Mouse (Mus musculus): ENCODE results near the gene Bach2. TPM values are rescaled to one million over a fixed set of nuclear protein-coding genes. Genes with fewer than 3 reads are reported as not detected.

Gene Bach2
- total and polyA plus RNA-seq, 2 experiments from 2014 or later, result 13.9 to 14.7 TPM

DNA sequence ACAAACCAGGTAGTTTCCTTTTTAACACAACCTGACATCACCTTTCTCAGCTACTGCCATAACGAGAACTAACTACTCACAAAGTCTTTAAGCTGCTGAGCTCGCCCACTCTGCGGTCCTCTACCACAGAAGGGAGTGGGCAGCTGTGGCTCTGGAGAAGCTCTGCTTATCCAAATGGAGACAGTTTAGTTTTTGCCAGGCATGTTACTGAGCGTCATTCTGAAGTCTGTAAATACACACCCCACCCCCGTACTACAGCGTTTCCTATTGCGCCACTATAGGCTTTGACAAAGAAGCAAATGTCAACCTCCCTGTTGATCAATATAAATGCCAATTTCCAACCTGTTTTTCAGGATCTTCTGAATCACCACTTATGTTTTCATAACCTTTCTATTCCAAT, 39.4 kb upstream of the Bach2 start:
- H3K27ac ChIP-seq, result no peak overlapping the region
- 93% methylated on average over 7 of the region's 7 CpGs for WGBS
- H3K9me3 ChIP-seq (ENCODE audit: low read length), result no peaks in the 10 kb centered on the region
- H3K36me3 ChIP-seq (ENCODE audit: insufficient read depth, low read length), result no peaks in the 10 kb centered on the region
- H3K9ac ChIP-seq (replicated peaks; ENCODE audit: low read length), result no peak overlapping the region
- H3K4me3 ChIP-seq (ENCODE audit: low read length), result no peak overlapping the region
- H3K4me2 ChIP-seq (ENCODE audit: low read depth, low read length), result no peak overlapping the region
- TF ChIP-seq CTCF (IDR thresholded peaks at IDR 0.05; ENCODE audit: low read depth), result no peak
- DNase-seq (ENCODE audit: low spot score) (no peak), ATAC-seq (no peak)
- no peaks in the 10 kb centered on the region for H3K27me3 ChIP-seq (ENCODE audit: insufficient read depth, low read length)
- H3K4me1 ChIP-seq (ENCODE audit: insufficient read depth, low read length), result no peaks in the 10 kb centered on the region; the same call in 1 of the 2 replicates

DNA sequence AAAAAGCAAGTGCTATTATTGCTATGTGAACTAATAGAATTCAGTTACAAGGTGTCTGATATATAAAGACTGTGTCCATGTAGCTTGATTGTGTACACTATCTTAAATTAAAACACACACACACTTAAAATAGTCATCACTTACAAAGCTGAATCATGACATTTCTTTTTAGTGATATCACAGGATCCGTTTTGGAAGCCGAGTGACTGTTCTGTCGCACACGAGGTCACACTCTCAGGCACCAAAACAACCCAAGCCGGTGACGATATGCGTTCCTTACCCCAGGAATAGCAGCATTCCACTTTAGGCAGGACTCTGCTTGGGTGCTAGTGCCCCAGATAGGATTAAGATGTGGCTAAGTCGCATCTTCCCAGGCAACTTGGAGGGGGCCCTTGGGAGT, 37.5 kb upstream of the Bach2 start:
- ATAC-seq, result no peak
- DNase-seq (ENCODE audit: low spot score), result no peak
- Histone ChIP-seq H3K27ac (no peak overlapping the region), H3K9ac (replicated peaks; ENCODE audit: low read length) (no peak overlapping the region), H3K4me3 (ENCODE audit: low read length) (no peak overlapping the region), H3K9me3 (ENCODE audit: low read length) (no peaks in the 10 kb centered on the region), H3K4me1 (ENCODE audit: insufficient read depth, low read length) (no peaks in the 10 kb centered on the region; the same call in 1 of the 2 replicates), H3K36me3 (ENCODE audit: insufficient read depth, low read length) (no peaks in the 10 kb centered on the region), H3K27me3 (ENCODE audit: insufficient read depth, low read length) (no peaks in the 10 kb centered on the region), H3K4me2 (ENCODE audit: low read depth, low read length) (no peak overlapping the region)
- TF ChIP-seq CTCF (IDR thresholded peaks at IDR 0.05; ENCODE audit: low read depth), result no peak
- 87% methylated on average over 8 of the region's 8 CpGs for WGBS

DNA sequence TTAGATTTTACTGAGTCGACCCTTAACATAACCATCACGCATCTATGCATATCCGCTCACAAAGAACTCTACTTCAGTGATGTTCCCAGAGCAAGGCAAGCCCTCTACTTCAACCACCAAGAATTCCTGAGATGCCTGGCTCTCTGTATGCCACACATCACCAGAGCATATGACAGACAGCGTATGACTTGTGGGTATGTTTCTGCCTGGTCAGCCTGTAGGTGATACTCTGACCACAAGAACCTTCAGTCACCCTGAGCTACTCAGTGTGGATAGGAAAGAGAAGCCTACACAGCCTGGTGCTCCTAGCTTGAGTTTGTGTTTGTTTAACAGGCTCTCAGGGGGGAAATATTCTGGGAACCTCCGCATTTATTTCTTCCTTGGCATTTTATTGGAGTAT, 36.2 kb upstream of the Bach2 start:
- no peaks in the 10 kb centered on the region for H3K27me3 ChIP-seq (ENCODE audit: insufficient read depth, low read length)
- H3K4me2 ChIP-seq (ENCODE audit: low read depth, low read length), result no peak overlapping the region
- DNase-seq (ENCODE audit: low spot score) (no peak), ATAC-seq (no peak)
- TF ChIP-seq CTCF (IDR thresholded peaks at IDR 0.05; ENCODE audit: low read depth), result no peak
- no peaks in the 10 kb centered on the region for H3K4me1 ChIP-seq (ENCODE audit: insufficient read depth, low read length)
- no peak overlapping the region for H3K27ac ChIP-seq
- WGBS, result 96% methylated on average over 5 of the region's 5 CpGs
- H3K9ac ChIP-seq (replicated peaks; ENCODE audit: low read length), result no peak overlapping the region
- H3K4me3 ChIP-seq (ENCODE audit: low read length), result no peak overlapping the region
- no peaks in the 10 kb centered on the region for H3K9me3 ChIP-seq (ENCODE audit: low read length)
- H3K36me3 ChIP-seq (ENCODE audit: insufficient read depth, low read length), result no peaks in the 10 kb centered on the region

DNA sequence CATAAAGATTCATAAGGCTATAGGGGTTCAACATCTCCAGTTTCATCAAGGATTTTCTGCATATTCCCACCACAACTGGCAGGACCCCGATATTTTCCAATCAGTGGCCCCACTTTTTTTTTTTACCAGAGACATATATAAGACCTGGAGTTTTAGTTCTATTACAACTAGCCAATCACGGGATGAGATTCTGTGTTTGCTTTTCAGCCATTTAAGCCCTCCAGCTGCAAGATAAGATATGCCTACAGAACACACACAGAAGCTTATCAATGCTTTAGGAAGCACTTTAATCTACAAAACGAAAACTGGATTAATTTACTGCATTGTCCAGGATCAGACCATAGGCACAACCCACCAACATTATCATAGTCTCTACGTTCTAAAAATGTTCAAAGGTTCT, 33.8 kb upstream of the Bach2 start:
- H3K4me2 ChIP-seq (ENCODE audit: low read depth, low read length), result no peak overlapping the region
- H3K36me3 ChIP-seq (ENCODE audit: insufficient read depth, low read length), result no peaks in the 10 kb centered on the region
- TF ChIP-seq CTCF (IDR thresholded peaks at IDR 0.05; ENCODE audit: low read depth), result no peak
- H3K9me3 ChIP-seq (ENCODE audit: low read length), result no peaks in the 10 kb centered on the region
- no peak for DNase-seq (ENCODE audit: low spot score)
- H3K9ac ChIP-seq (replicated peaks; ENCODE audit: low read length), result no peak overlapping the region
- 88% methylated on average over 4 of the region's 4 CpGs for WGBS
- H3K4me3 ChIP-seq (ENCODE audit: low read length), result no peak overlapping the region
- no peaks in the 10 kb centered on the region for H3K4me1 ChIP-seq (ENCODE audit: insufficient read depth, low read length)
- no peak overlapping the region for H3K27ac ChIP-seq
- no peak for ATAC-seq
- H3K27me3 ChIP-seq (ENCODE audit: insufficient read depth, low read length), result no peaks in the 10 kb centered on the region

DNA sequence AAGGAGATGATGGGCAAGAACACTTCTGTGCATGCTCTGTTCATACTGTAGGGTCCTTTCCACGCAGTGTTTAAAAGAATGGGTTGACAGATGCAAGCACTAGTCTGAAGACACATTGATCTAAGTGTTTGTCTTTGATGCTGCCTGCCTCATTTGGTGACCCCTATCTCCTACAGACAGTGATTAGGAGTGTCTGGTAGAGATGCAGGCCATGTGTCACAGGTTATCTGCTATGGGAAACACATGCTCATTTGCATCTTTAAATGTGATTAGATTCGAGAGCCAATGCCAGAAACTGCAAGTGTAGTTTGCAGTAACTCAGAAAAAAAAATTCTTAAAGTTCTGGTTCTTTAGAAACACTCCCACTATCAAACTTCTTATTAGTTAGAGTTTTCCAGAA, 32.8 kb upstream of the Bach2 start:
- no peaks in the 10 kb centered on the region for H3K36me3 ChIP-seq (ENCODE audit: insufficient read depth, low read length)
- no peak overlapping the region for H3K4me2 ChIP-seq (ENCODE audit: low read depth, low read length)
- H3K9me3 ChIP-seq (ENCODE audit: low read length), result no peaks in the 10 kb centered on the region
- DNase-seq (ENCODE audit: low spot score) (no peak), ATAC-seq (no peak)
- H3K4me1 ChIP-seq (ENCODE audit: insufficient read depth, low read length), result no peaks in the 10 kb centered on the region
- no peak overlapping the region for H3K27ac ChIP-seq
- H3K9ac ChIP-seq (replicated peaks; ENCODE audit: low read length), result no peak overlapping the region
- no peak for TF ChIP-seq CTCF (IDR thresholded peaks at IDR 0.05; ENCODE audit: low read depth)
- H3K27me3 ChIP-seq (ENCODE audit: insufficient read depth, low read length), result no peaks in the 10 kb centered on the region
- H3K4me3 ChIP-seq (ENCODE audit: low read length), result no peak overlapping the region
- WGBS, result 72% methylated on average over 2 of the region's 2 CpGs

DNA sequence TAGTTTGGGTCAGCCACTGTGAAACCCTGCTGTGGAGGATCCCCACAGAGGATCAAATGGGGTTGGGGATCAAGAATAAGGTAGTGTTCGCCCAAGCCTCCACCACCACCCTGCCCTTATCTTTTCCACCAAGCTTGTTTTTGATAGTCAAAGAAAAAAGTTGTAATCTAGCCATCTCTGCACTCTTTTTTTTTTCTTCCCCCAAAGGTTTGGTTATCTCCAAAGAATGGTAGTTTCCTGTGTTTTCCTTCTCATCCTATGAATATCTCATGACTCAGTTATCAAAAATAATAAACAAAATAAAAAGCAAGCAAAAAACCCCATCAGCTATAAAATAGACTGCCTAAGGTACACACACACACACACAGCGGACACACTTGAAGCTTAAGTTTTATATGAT, 28.6 kb upstream of the Bach2 start:
- Histone ChIP-seq H3K27ac (no peak overlapping the region), H3K4me1 (ENCODE audit: insufficient read depth, low read length) (no peaks in the 10 kb centered on the region), H3K27me3 (ENCODE audit: insufficient read depth, low read length) (no peaks in the 10 kb centered on the region), H3K36me3 (ENCODE audit: insufficient read depth, low read length) (no peaks in the 10 kb centered on the region), H3K4me2 (ENCODE audit: low read depth, low read length) (no peak overlapping the region), H3K9ac (replicated peaks; ENCODE audit: low read length) (no peak overlapping the region), H3K9me3 (ENCODE audit: low read length) (no peaks in the 10 kb centered on the region), H3K4me3 (ENCODE audit: low read length) (no peak overlapping the region)
- no peak for TF ChIP-seq CTCF (IDR thresholded peaks at IDR 0.05; ENCODE audit: low read depth)
- DNase-seq (ENCODE audit: low spot score) (no peak), ATAC-seq (no peak)
- WGBS, result 91% methylated on average over 2 of the region's 2 CpGs

DNA sequence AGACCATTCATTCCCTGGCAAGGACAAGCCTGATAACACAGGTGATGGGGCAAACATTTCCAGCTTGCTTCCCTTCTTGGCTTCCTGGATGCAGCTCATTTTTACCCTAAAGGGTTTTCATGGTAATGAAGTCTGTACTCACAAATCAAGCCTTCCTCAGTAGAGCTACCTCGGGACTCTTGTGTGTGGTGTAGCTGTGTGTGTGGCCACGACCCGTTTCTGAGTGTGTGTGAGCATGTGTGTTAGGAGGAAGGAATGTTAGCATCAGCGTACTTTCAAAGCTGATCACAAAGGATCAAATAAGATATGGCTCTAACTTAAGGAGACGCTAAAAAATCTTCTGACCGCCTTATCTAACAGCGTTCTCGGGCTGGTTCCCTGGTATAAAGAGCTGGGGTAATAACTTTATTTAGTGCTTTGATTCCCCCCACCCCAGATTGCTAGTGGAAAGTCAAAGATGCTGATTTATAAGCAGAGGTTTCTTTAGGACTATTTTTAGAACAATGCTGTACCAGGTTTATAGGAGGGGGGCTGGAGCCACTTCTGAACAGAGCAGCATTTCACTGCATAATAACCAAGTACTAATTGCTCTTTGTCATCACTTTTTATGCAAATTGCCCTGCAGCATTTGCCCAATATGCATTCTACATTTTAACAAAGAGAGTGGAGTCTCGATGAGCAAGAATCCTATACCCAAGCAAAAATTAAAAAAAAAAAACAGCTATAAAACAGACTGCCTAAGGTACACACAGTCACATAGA, 28.0 kb upstream of the Bach2 start:
- H3K4me1 ChIP-seq (ENCODE audit: insufficient read depth, low read length), result no peaks in the 10 kb centered on the region
- H3K9ac ChIP-seq (replicated peaks; ENCODE audit: low read length), result no peak overlapping the region
- no peak overlapping the region for H3K27ac ChIP-seq
- H3K4me2 ChIP-seq (ENCODE audit: low read depth, low read length), result no peak overlapping the region
- H3K9me3 ChIP-seq (ENCODE audit: low read length), result no peaks in the 10 kb centered on the region
- H3K4me3 ChIP-seq (ENCODE audit: low read length), result no peak overlapping the region
- no peak for TF ChIP-seq CTCF (IDR thresholded peaks at IDR 0.05; ENCODE audit: low read depth)
- no peaks in the 10 kb centered on the region for H3K27me3 ChIP-seq (ENCODE audit: insufficient read depth, low read length)
- WGBS, result 63% methylated on average over 9 of the region's 9 CpGs
- DNase-seq (ENCODE audit: low spot score) (no peak), ATAC-seq (peak; percentile 21; the same call in 1 of the 2 replicates)
- no peaks in the 10 kb centered on the region for H3K36me3 ChIP-seq (ENCODE audit: insufficient read depth, low read length)
